Mouse (Mus musculus) embryo, embryonic 9.5 days (tissue): ENCODE results near the gene Rere.

Experiments
- DNase-seq: peaks from one replicate; pipeline ENCODE4 v3.0.0-alpha.2; 2017; ENCODE audit errors: extremely low spot score

Rere gene

GRCm38 (mm10) chr4:150281018-150281761, at the start of gene Rere:
Gene Rere (plus strand): TSS chr4:150281646.
- peak; percentile 99 for DNase-seq

GRCm38 (mm10) chr4:150231871-150232270, 49.6 kb upstream of the Rere start:
- DNase-seq, result no peak

GRCm38 (mm10) chr4:150234599-150235327, 46.7 kb upstream of the Rere start:
- DNase-seq, result no peak

DNA sequence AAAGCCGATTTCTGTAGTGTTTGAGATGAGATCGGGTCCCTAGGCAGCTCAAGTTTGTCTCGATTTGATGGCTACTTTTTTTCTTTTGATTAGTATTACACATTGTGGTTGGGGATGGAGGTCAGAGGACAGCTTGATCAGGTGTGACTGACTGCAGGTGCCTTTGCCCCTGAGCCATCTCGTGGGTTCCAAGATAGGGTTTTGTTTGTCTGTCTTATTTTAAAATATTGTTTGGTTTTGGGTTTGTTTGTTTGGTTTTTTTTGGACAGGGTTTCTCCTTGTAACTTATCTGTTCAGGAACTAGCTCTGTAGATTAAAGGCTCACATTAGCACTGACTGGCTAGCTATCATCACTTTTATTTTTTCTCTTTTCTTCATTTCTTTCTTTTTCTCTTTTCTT, 45.9 kb upstream of the Rere start:
- no peak for DNase-seq

DNA sequence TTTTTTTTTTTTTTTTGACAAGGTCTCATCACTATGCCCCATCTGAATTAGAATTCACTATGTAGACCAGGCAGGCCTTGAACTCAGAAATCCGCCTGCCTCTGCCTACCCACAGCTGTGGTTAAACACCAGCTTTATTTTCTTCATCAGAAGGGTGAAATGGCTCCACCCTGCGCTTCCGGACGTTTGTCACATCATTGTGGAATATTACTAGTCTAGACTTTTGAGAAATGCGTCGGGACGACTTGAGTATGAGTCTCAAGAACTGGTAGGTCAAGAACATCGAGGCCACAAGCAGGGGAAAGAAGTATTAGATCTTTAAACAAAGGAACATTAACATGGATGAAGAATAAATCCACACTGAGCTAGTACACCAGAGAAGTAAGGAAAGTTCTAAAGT, 45.4 kb upstream of the Rere start:
- no peak for DNase-seq

GRCm38 (mm10) chr4:150236521-150237481, 44.6 kb upstream of the Rere start, which contains the start of gene Eno1:
Gene Eno1 (plus strand): TSS chr4:150236721.
- DNase-seq, result peak; percentile 100

- DNase-seq, result no peak
Observed at GRCm38 (mm10) chr4:150237636-150238361, 43.6 kb upstream of the Rere start.

GRCm38 (mm10) chr4:150238433-150239086, 42.9 kb upstream of the Rere start:
- DNase-seq, result peak; percentile 71

GRCm38 (mm10) chr4:150239087-150239480, 42.4 kb upstream of the Rere start:
- DNase-seq, result no peak

DNA sequence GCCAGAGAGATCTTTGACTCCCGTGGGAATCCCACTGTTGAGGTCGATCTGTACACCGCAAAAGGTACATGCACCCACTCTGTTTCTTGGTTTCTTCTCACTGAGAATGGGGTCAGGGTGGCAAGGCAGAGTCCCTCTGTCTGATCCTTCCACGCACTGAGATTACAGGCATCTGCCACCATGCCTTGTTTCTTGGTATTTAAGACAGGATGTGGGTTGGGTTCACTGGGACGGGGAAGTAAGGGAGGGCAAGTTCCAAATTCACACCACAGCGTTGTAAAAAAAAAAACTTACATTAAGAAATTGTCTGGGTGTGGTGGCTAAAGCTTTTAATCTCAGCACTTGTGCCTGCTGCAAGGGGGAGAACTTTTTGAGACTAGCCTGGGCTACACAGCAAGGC, 41.9 kb upstream of the Rere start:
- DNase-seq, result no peak

DNA sequence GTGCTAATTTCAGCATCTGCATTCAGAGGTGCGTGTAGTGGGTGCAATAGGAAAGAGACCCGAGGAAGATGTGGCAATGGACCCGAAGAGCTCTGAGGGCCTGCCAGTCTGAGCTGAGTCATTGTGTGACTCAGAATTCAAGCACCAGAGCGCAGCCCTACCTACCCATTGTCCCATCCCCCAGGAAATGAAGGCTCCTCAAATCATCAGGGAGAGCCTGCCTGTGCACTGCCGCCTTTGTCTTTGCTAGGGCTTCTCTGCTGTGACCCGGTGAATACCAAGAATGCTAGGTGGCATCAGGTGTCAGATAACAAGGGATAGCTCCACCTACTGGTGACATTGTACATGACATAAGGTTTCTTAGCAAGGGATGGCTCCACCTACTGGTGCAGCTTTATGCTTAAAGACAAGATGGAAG, 41.5 kb upstream of the Rere start:
- peak; percentile 91 for DNase-seq

DNA sequence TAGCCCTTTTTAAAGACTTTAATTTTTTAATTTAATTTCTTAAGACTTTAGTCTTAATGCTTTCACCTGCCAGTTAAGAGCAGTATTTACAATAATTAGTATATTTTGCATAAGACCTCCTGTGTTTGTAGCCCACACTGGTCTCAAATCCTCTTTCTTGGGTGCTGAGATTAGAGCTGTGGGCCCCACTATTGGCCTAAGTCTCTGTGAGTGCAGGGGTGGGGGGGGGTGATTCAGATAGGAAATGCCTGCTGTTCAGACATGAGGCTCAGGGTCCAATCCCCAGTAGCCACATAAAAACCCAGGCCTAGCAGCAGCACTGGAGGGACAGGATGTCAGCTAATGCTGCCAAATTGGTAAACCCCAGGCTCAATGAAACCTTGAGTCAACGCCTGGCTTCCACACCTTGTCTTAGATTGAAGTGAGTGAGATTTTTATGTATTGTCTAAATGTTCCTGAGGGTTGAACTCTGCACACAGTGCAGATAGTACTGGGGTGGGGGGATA, 41.0 kb upstream of the Rere start:
- DNase-seq, result no peak

GRCm38 (mm10) chr4:150241708-150242107, 39.7 kb upstream of the Rere start:
- DNase-seq, result no peak

GRCm38 (mm10) chr4:150242745-150243144, 38.7 kb upstream of the Rere start:
- DNase-seq, result no peak

GRCm38 (mm10) chr4:150245876-150246275, 35.6 kb upstream of the Rere start:
- DNase-seq, result no peak

GRCm38 (mm10) chr4:150248009-150248408, 33.4 kb upstream of the Rere start:
- no peak for DNase-seq

DNA sequence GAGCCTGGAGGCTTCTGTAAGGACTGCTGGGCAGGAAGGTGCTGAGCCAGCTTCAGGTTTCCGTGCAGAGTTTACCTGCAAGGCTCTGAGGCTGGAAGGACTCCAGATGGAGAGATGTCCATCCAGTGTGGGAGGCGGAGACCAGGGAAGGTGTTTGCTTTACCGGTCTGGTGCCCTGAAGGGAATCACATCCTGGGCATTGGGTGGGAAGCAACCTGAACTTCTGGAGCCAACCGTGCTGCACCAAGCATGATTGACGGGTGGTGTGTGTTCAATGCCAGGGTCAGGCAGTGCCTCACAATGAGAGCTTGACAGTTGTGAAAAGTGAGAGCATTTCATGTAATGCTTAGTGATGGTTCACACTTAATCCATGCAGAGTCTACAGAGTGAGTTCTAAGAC, 32.5 kb upstream of the Rere start:
- DNase-seq, result no peak

DNA sequence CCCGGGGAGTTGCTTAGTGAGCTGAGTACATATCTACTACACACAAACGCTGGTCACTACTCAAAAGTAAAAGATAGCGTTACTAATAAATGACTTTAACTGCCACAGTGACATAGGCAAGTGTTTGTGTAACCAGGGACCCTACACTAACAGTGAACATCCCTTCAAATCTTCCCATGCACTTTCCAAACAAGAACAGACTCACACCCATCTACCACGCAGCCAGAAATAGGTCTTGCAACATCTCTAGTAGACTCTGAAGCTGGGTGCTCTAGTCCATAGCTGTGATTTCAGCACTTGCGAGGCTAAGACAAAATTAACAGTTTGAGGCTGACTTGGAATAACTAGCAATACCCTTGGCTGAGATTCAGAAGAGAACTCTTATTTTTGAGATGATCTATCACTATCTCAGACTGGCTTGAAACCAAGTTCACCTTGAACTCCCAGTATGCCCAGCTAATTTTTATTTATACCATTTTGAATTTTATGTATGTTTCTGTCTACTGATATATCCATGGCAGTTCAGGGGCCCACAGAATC, 31.6 kb upstream of the Rere start:
- no peak for DNase-seq

DNA sequence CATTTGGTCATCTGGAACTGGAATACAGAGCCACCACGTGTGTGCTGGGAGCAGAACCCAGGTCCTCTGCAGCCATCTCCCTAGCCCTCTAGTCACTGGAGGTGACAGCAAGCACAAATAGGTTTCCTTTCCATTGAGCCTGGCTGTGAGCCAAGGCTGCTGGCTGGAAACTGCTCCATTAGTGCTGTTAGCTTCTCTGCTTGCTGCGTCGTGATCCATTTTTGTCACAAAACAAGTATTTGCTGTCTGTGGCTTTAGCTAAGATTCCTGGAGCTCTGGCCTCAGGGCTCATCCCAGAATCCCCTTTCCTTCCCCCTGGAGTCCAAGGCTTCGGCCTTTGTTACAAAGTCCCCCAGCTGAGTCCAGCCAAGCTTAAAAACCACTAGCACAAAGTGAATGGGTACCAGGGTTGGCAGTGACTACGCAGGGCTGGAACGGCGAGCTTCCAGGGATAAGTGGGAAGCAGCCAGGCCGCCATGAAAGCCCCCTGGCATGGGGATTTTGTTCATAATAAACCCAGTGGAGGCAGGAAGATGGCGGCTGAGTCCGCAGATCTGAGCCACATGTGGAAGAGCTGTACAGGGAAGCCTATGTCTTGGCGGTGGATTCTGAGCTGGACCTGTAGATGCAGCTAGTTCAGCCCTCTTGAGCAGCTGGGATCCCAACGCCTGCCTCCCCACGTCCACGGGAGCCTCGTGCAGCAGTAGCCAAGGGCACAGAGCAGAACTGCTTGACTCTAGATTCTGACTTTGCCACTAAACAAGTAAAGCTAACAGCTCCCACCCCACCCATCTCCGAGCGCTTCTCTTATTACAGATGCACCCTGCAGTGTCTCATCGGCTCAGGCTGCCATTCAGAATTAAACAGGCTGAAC, 30.7 kb upstream of the Rere start:
- DNase-seq, result no peak
